In the genomic region with DNA sequence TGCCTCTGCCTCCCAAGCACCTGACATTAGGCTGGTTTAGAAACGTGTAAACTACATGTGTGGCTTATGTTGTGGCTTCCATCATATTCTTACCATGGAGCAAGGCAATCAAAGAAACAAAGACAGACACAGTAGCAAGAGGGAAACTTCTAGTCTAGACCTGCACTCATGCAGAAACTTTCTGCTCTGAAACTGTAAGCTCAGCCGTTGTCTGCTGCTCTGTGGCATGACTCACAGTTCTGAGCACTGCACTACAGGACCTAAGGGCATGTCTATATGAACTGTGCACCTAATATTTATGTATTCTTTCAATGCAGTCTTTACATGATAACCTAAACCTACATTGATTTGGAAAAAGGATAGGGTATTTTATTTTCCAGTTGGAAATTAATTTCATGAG, we compare ENCODE assay signal across 12 mouse cellular contexts.
"Had no signal": no experiment of that assay in that cellular context is flagged by ENCODE, and none has a peak within 500 bp of the region (broad histone marks: within the 10 kb centered on the region; RNA-seq: fewer than 3 reads in every experiment).

No protein-coding gene starts in this region.

- H3K4me1 ChIP-seq: neural tube, embryonic 12.5 days had no signal

- H3K4me2 ChIP-seq: kidney, embryonic 15.5 days; limb, embryonic 12.5 days; neural tube, embryonic 12.5 days had no signal

- H3K9me3 ChIP-seq: kidney, embryonic 15.5 days; limb, embryonic 12.5 days; midbrain, embryonic 10.5 days; neural tube, embryonic 12.5 days had no signal

- H3K27ac ChIP-seq: kidney, embryonic 15.5 days; limb, embryonic 12.5 days; liver, embryonic 14.5 days; midbrain, embryonic 10.5 days; neural tube, embryonic 12.5 days had no signal

- ATAC-seq: lung, postnatal 0 days had no signal

- H3K27me3 ChIP-seq: kidney, embryonic 15.5 days; limb, embryonic 12.5 days; neural tube, embryonic 12.5 days had no signal

- H3K9ac ChIP-seq: kidney, embryonic 15.5 days; limb, embryonic 12.5 days; liver, embryonic 14.5 days; neural tube, embryonic 12.5 days had no signal

- DNase-seq: kidney, adult 2 months; kidney, postnatal 14 days; layer of hippocampus, postnatal 36 days; lung, adult 2 months; lung, postnatal 4 days; thymus, postnatal 14 days had no signal

- H3K36me3 ChIP-seq: kidney, embryonic 15.5 days; limb, embryonic 12.5 days; midbrain, embryonic 10.5 days; neural tube, embryonic 12.5 days had no signal

- H3K4me3 ChIP-seq: kidney, embryonic 15.5 days; limb, embryonic 12.5 days; midbrain, embryonic 10.5 days; neural tube, embryonic 12.5 days had no signal
